Mouse (Mus musculus): Measurements from ENCODE around the gene Ess2.

- TF ChIP-seq GATA1 (IDR thresholded peaks at IDR 0.05; ENCODE audit: low read length) (no peak), TAL1 (IDR thresholded peaks at IDR 0.05; ENCODE audit: low read length) (no peak)
Observed at GRCm38 (mm10) chr16:17927351-17928082, 16.4 kb upstream of the Ess2 start.

Data from erythroblast, embryonic 14.5 days (primary cell).